Mouse (Mus musculus): Measurements from ENCODE around the gene Llgl2.

DNA sequence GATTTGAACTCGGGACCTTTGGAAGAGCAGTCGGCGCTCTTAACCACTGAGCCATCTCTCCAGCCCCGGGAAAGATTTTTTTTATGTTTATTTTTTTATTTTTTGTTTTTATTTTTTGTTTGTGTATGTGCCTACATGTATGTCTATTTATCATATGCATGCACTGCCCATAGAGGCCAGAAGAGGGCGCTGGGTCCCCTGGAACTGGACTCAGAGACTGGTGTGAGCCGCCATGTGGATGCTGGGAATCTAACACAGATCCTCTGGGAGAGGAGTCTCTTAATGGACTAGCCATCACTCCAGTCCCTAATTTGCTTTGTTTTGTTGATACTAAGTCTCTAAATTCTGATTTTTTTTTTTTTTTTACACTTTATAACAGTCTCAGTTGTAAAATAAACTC lies 17.2 kb downstream of the Llgl2 start:
- TF ChIP-seq CTCF (IDR thresholded peaks at IDR 0.05; ENCODE audit: extremely low read depth, insufficient read depth, insufficient read length, insufficient replicate concordance) (no peak), POLR2A (IDR thresholded peaks at IDR 0.05; ENCODE audit: low read depth, low read length) (no peak)
